Mouse (Mus musculus): ENCODE results near the gene Tmem37. TPM values are rescaled to one million over a fixed set of nuclear protein-coding genes. Genes with fewer than 3 reads are reported as not detected.
A peak's percentile ranks its signal among the peaks of the same experiment; 100 is the strongest.

Gene Tmem37
- polyA plus RNA-seq, 1 experiment from 2014 or later = 166 TPM

GRCm38 (mm10) chr1:120037021-120037683 is 36.7 kb downstream of the Tmem37 start:
- H3K4me1 ChIP-seq (replicated peaks; ENCODE audit: insufficient read depth, low read length) = no peaks in the 10 kb centered on the region
- H3K4me2 ChIP-seq (ENCODE audit: low read length) = no peak overlapping the region
- no peak for TF ChIP-seq CTCF (IDR thresholded peaks at IDR 0.05; ENCODE audit: low read depth)
- DNase-seq (ENCODE audit: low spot score) = peak; percentile 18
- H3K9ac ChIP-seq (ENCODE audit: low read depth, low read length) = no peak overlapping the region
- ATAC-seq (replicated peaks; ENCODE audit: low FRiP score, low read depth) = no peak
- no peak overlapping the region for H3K27ac ChIP-seq
- H3K9me3 ChIP-seq (replicated peaks; ENCODE audit: low read length) = no peaks in the 10 kb centered on the region
- 57% methylated on average over 9 of the region's 9 CpGs for WGBS
- H3K27me3 ChIP-seq (ENCODE audit: insufficient read depth, low read length) = no peaks in the 10 kb centered on the region
- H3K36me3 ChIP-seq (ENCODE audit: insufficient read depth, low read length) = no peaks in the 10 kb centered on the region
- H3K4me3 ChIP-seq (replicated peaks; ENCODE audit: low read depth, low read length) = no peak overlapping the region

DNA sequence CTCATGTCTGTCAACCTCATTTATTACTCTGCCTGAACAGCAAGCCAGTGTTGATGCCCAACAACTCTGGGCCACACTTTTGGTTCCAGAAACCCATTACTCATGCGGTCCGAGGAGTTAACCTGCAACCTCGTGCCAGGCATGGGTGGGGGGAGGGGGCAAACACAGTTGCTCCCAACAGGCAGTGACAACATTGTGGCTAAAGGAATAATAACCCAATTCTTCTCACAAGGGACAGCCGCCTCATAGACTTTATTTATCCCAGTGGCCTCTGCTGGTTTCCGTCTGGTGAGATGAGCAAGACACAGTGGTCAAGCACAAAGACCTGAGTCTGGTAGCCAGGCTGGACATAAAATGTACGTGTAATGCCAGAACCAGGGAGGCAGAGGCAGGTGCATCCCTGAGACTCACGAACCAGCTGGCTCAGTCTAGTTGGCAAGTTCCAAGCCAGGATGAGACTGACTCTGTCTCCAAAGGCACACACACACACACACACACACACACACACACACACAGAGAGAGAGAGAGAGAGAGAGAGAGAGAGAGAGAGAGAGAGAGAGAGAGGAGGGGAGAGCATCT is 38.3 kb downstream of the Tmem37 start:
- Histone ChIP-seq H3K4me1 (replicated peaks; ENCODE audit: insufficient read depth, low read length) (no peaks in the 10 kb centered on the region), H3K27me3 (ENCODE audit: insufficient read depth, low read length) (no peaks in the 10 kb centered on the region), H3K4me2 (ENCODE audit: low read length) (no peak overlapping the region), H3K4me3 (replicated peaks; ENCODE audit: low read depth, low read length) (no peak overlapping the region), H3K27ac (no peak overlapping the region), H3K9me3 (replicated peaks; ENCODE audit: low read length) (no peaks in the 10 kb centered on the region), H3K36me3 (ENCODE audit: insufficient read depth, low read length) (no peaks in the 10 kb centered on the region), H3K9ac (ENCODE audit: low read depth, low read length) (no peak overlapping the region)
- no peak for TF ChIP-seq CTCF (IDR thresholded peaks at IDR 0.05; ENCODE audit: low read depth)
- WGBS = 85% methylated on average over 7 of the region's 7 CpGs
- ATAC-seq (replicated peaks; ENCODE audit: low FRiP score, low read depth) = no peak
- DNase-seq (ENCODE audit: low spot score) = no peak

GRCm38 (mm10) chr1:120034793-120035192 is 39.1 kb downstream of the Tmem37 start:
- DNase-seq (ENCODE audit: low spot score) (no peak), ATAC-seq (replicated peaks; ENCODE audit: low FRiP score, low read depth) (no peak)
- TF ChIP-seq CTCF (IDR thresholded peaks at IDR 0.05; ENCODE audit: low read depth) = no peak
- Histone ChIP-seq H3K27ac (no peak overlapping the region), H3K36me3 (ENCODE audit: insufficient read depth, low read length) (no peaks in the 10 kb centered on the region), H3K4me1 (replicated peaks; ENCODE audit: insufficient read depth, low read length) (no peaks in the 10 kb centered on the region), H3K27me3 (ENCODE audit: insufficient read depth, low read length) (no peaks in the 10 kb centered on the region), H3K9me3 (replicated peaks; ENCODE audit: low read length) (no peaks in the 10 kb centered on the region), H3K4me2 (ENCODE audit: low read length) (no peak overlapping the region), H3K4me3 (replicated peaks; ENCODE audit: low read depth, low read length) (no peak overlapping the region), H3K9ac (ENCODE audit: low read depth, low read length) (no peak overlapping the region)
- 67% methylated on average over 1 of the region's 1 CpGs for WGBS

DNA sequence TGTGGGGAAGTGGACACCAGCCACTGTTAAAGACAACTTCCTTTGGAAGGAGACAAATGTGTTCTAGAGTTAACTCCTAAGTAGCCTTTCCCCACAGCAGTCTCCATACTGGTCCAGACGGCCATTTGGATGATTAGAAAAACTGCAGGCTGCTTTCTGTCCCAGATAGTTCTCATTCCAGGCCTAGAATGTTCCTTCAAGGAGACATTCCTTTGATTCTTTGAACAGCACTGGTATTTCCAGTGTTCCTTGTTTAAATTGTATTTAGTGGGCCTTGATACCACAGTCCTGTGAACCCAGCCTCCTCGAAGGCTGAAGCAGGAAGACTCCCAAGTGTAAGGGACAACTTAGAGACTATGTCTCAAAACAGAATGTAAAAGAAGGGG is 40.4 kb downstream of the Tmem37 start:
- no peak overlapping the region for H3K4me3 ChIP-seq (replicated peaks; ENCODE audit: low read depth, low read length)
- H3K4me1 ChIP-seq (replicated peaks; ENCODE audit: insufficient read depth, low read length) = no peaks in the 10 kb centered on the region
- H3K4me2 ChIP-seq (ENCODE audit: low read length) = no peak overlapping the region
- no peaks in the 10 kb centered on the region for H3K9me3 ChIP-seq (replicated peaks; ENCODE audit: low read length)
- H3K27ac ChIP-seq = no peak overlapping the region
- no peak for TF ChIP-seq CTCF (IDR thresholded peaks at IDR 0.05; ENCODE audit: low read depth)
- no peak overlapping the region for H3K9ac ChIP-seq (ENCODE audit: low read depth, low read length)
- no peaks in the 10 kb centered on the region for H3K36me3 ChIP-seq (ENCODE audit: insufficient read depth, low read length)
- DNase-seq (ENCODE audit: low spot score) = peak; percentile 32
- 76% methylated on average over 2 of the region's 2 CpGs for WGBS
- no peaks in the 10 kb centered on the region for H3K27me3 ChIP-seq (ENCODE audit: insufficient read depth, low read length)
- ATAC-seq (replicated peaks; ENCODE audit: low FRiP score, low read depth) = no peak

- no peaks in the 10 kb centered on the region for H3K4me1 ChIP-seq (replicated peaks; ENCODE audit: insufficient read depth, low read length)
- ATAC-seq (replicated peaks; ENCODE audit: low FRiP score, low read depth) = peak; percentile 92
These were observed 40.9 kb downstream of the Tmem37 start for GRCm38 (mm10) chr1:120032804-120033468.

DNA sequence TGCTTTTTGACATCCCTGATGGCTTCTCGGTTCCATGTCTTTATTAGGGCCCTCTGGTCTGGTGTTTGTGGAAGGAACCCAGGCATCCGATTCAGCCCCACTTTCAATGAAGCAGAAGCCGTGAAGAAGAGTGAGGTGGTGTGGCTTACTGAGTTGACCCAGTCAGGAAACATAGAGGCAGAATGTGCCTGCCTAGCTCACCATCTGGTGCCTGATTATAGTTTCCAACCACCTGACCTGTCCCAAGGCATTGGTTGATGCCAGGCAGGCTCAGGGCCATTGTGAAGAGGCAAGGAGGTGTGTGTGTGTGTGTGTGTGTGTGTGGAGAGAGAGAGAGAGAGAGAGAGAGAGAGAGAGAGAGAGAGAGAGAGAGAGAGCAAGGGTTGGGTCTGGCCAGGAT is 43.4 kb downstream of the Tmem37 start:
- Histone ChIP-seq H3K27ac (no peak overlapping the region), H3K27me3 (ENCODE audit: insufficient read depth, low read length) (no peaks in the 10 kb centered on the region), H3K4me1 (replicated peaks; ENCODE audit: insufficient read depth, low read length) (no peaks in the 10 kb centered on the region), H3K36me3 (ENCODE audit: insufficient read depth, low read length) (no peaks in the 10 kb centered on the region), H3K4me2 (ENCODE audit: low read length) (no peak overlapping the region), H3K4me3 (replicated peaks; ENCODE audit: low read depth, low read length) (no peak overlapping the region), H3K9me3 (replicated peaks; ENCODE audit: low read length) (no peaks in the 10 kb centered on the region), H3K9ac (ENCODE audit: low read depth, low read length) (no peak overlapping the region)
- DNase-seq (ENCODE audit: low spot score) = no peak
- WGBS = 88% methylated on average over 3 of the region's 3 CpGs
- no peak for TF ChIP-seq CTCF (IDR thresholded peaks at IDR 0.05; ENCODE audit: low read depth)
- no peak for ATAC-seq (replicated peaks; ENCODE audit: low FRiP score, low read depth)

More at GRCm38 (mm10) chr1:120032804-120033468, 40.9 kb downstream of the Tmem37 start:
- Histone ChIP-seq H3K4me2 (ENCODE audit: low read length) (no peak overlapping the region), H3K36me3 (ENCODE audit: insufficient read depth, low read length) (no peaks in the 10 kb centered on the region), H3K9ac (ENCODE audit: low read depth, low read length) (0 out of 2 replicates have a peak overlapping the region, but pooled peaks have one; percentile 4), H3K4me3 (replicated peaks; ENCODE audit: low read depth, low read length) (no peak overlapping the region), H3K27me3 (ENCODE audit: insufficient read depth, low read length) (no peaks in the 10 kb centered on the region), H3K9me3 (replicated peaks; ENCODE audit: low read length) (no peaks in the 10 kb centered on the region), H3K27ac (no peak overlapping the region)
- 35% methylated on average over 10 of the region's 10 CpGs for WGBS
- DNase-seq (ENCODE audit: low spot score) = peak; percentile 89
- TF ChIP-seq CTCF (IDR thresholded peaks at IDR 0.05; ENCODE audit: low read depth) = peak; percentile 99
